Mouse (Mus musculus) forebrain, embryonic 11.5 days (tissue): ENCODE measurements around the gene Atat1. TPM values are rescaled to one million over a fixed set of nuclear protein-coding genes. Genes with fewer than 3 reads are reported as not detected.
"Not testable (repeated sequence)": the region's sequence is repeated elsewhere in the genome, so short reads cannot be mapped to it uniquely, and the experiment has no call there.

Experiments
- ATAC-seq: fragments of 200-750 bp; cut with Nextera tagmentation; replicated peaks from 2 replicates; pipeline ENCODE4 v1.8.0; 2017; ENCODE audit warnings: moderate TSS enrichment; ENCODE audit not compliant: low FRiP score
- DNase-seq: peaks from one replicate; pipeline ENCODE4 v3.0.0-alpha.2; 2017; ENCODE audit warnings: low spot score
- H3K27ac ChIP-seq: fragments of 300-500 bp; sonication (generic); 2 replicates; pipeline ENCODE4 v1.5.1; 2014; ENCODE audit warnings: low read depth, low read length
- H3K27me3 ChIP-seq: fragments of 300-500 bp; sonication (generic); 2 replicates; pipeline ENCODE4 v1.6.1; 2014; ENCODE audit warnings: mild to moderate bottlenecking, low read length, mixed read lengths; ENCODE audit not compliant: control insufficient read depth, insufficient read depth
- H3K36me3 ChIP-seq: fragments of 300-500 bp; sonication (generic); 2 replicates; pipeline ENCODE4 v1.6.1; 2014; ENCODE audit warnings: mild to moderate bottlenecking, low read length, moderate library complexity, mixed read lengths; ENCODE audit not compliant: control insufficient read depth, insufficient read depth
- H3K4me1 ChIP-seq: fragments of 300-500 bp; sonication (generic); replicated peaks from 2 replicates; pipeline ENCODE4 v1.6.1; 2014; ENCODE audit warnings: low read length, mixed read lengths; ENCODE audit not compliant: control insufficient read depth, insufficient read depth
- H3K4me2 ChIP-seq: fragments of 300-500 bp; sonication (generic); 2 replicates; pipeline ENCODE4 v1.6.1; 2014; ENCODE audit warnings: low read depth, mild to moderate bottlenecking, low read length, moderate library complexity, mixed read lengths; ENCODE audit not compliant: severe bottlenecking
- H3K4me3 ChIP-seq: fragments of 300-500 bp; sonication (generic); 2 replicates; pipeline ENCODE4 v1.5.1; 2014; ENCODE audit warnings: low read depth, low read length
- H3K9ac ChIP-seq: fragments of 300-500 bp; sonication (generic); 2 replicates; pipeline ENCODE4 v1.6.1; 2014; ENCODE audit warnings: low read length
- H3K9me3 ChIP-seq: fragments of 300-500 bp; sonication (generic); 2 replicates; pipeline ENCODE4 v1.6.1; 2016; ENCODE audit warnings: low read length, mixed read lengths; ENCODE audit not compliant: control insufficient read depth
- WGBS: fragments of 180-500 bp; shearing (Covaris S2); extraction: QIAGEN DNeasy Blood & Tissue Kit; methylation state at CpG from one replicate; pipeline ENCODE4 v1.1.7; 2014; 5-methylcytosine and 5-hydroxymethylcytosine counted together
- polyA plus RNA-seq: library from polyadenylated mRNA; unstranded; fragments of >200 nt; fragmentation: Nextera tagmentation; extraction: Ambion mirVana; gene quantifications from 2 replicates; pipeline ENCODE4 v1.2.1, GENCODE M21; 2014

Atat1 gene
- polyA plus RNA-seq: 213 and 224 TPM in 2 replicates

GRCm38 (mm10) chr17:35909919-35910369 is at the start of gene Atat1:
Atat1 (minus strand) TSS chr17:35910075.
- peak within 1 kb of the TSS; percentile 79 for H3K4me2 ChIP-seq
- WGBS: 3% methylated on average over 25 of the region's 25 CpGs
- no peaks in the 10 kb centered on the region for H3K9me3 ChIP-seq
- peak; percentile 91 for ATAC-seq
- H3K27ac ChIP-seq: peak within 1 kb of the TSS; percentile 68
- no peaks in the 10 kb centered on the region for H3K27me3 ChIP-seq
- peak within 1 kb of the TSS; percentile 78 for H3K9ac ChIP-seq
- peak; percentile 97 for DNase-seq
- peaks cover 2% of the 10 kb centered on the region; the same call in 1 of the 2 replicates for H3K36me3 ChIP-seq
- H3K4me1 ChIP-seq: peaks cover 5% of the 10 kb centered on the region; the same call in 1 of the 2 replicates
- H3K4me3 ChIP-seq: peak within 1 kb of the TSS; percentile 73

GRCm38 (mm10) chr17:35958533-35959223 is 48.8 kb upstream of the Atat1 start:
- ATAC-seq: no peak
- WGBS: 96% methylated on average over 15 of the region's 15 CpGs

GRCm38 (mm10) chr17:35954665-35955064 is 44.8 kb upstream of the Atat1 start:
- no peaks in the 10 kb centered on the region for H3K27me3 ChIP-seq
- no peaks in the 10 kb centered on the region for H3K4me1 ChIP-seq
- H3K4me3 ChIP-seq: no peak overlapping the region
- no peak overlapping the region for H3K27ac ChIP-seq
- H3K4me2 ChIP-seq: no peak overlapping the region
- no peak overlapping the region for H3K9ac ChIP-seq
- 81% methylated on average over 8 of the region's 8 CpGs for WGBS
- H3K36me3 ChIP-seq: peaks cover 22% of the 10 kb centered on the region
- ATAC-seq (no peak), DNase-seq (peak; percentile 33)
- no peaks in the 10 kb centered on the region for H3K9me3 ChIP-seq

More at GRCm38 (mm10) chr17:35958533-35959223, 48.8 kb upstream of the Atat1 start:
- Histone ChIP-seq H3K27me3 (no peaks in the 10 kb centered on the region), H3K4me3 (no peak overlapping the region), H3K9ac (no peak overlapping the region), H3K27ac (no peak overlapping the region), H3K9me3 (no peaks in the 10 kb centered on the region), H3K4me1 (no peaks in the 10 kb centered on the region), H3K36me3 (peaks cover 43% of the 10 kb centered on the region), H3K4me2 (no peak overlapping the region)
- peak; percentile 11 for DNase-seq

- DNase-seq, H3K27me3 ChIP-seq, H3K9ac ChIP-seq, ATAC-seq, H3K36me3 ChIP-seq, H3K4me2 ChIP-seq, H3K9me3 ChIP-seq, H3K4me1 ChIP-seq, H3K4me3 ChIP-seq, H3K27ac ChIP-seq: not testable (repeated sequence)
- WGBS: 78% methylated on average over 1 of the region's 3 CpGs
Observed at GRCm38 (mm10) chr17:35952559-35952958, 42.7 kb upstream of the Atat1 start.

- not testable (repeated sequence) for H3K36me3 ChIP-seq, H3K9me3 ChIP-seq, ATAC-seq, H3K4me2 ChIP-seq, H3K27ac ChIP-seq, H3K27me3 ChIP-seq, H3K9ac ChIP-seq, H3K4me3 ChIP-seq, DNase-seq, H3K4me1 ChIP-seq
Observed at GRCm38 (mm10) chr17:35950946-35951345, 41.1 kb upstream of the Atat1 start.

- Histone ChIP-seq H3K4me2 (no peak overlapping the region), H3K9ac (no peak overlapping the region), H3K27me3 (no peaks in the 10 kb centered on the region), H3K4me1 (no peaks in the 10 kb centered on the region), H3K4me3 (no peak overlapping the region), H3K27ac (no peak overlapping the region), H3K9me3 (no peaks in the 10 kb centered on the region), H3K36me3 (no peaks in the 10 kb centered on the region)
- 68% methylated on average over 1 of the region's 1 CpGs for WGBS
- DNase-seq: no peak
- no peak for ATAC-seq
Observed at GRCm38 (mm10) chr17:35939941-35940340, 30.1 kb upstream of the Atat1 start.

- 41% methylated on average over 2 of the region's 2 CpGs for WGBS
- ATAC-seq (no peak), DNase-seq (no peak)
- no peaks in the 10 kb centered on the region for H3K27me3 ChIP-seq
- H3K4me3 ChIP-seq: no peak overlapping the region
- H3K4me2 ChIP-seq: no peak overlapping the region
- no peaks in the 10 kb centered on the region for H3K36me3 ChIP-seq
- H3K4me1 ChIP-seq: no peaks in the 10 kb centered on the region
- H3K9me3 ChIP-seq: no peaks in the 10 kb centered on the region
- no peak overlapping the region for H3K27ac ChIP-seq
- H3K9ac ChIP-seq: no peak overlapping the region
Observed at GRCm38 (mm10) chr17:35939108-35939507, 29.2 kb upstream of the Atat1 start.

GRCm38 (mm10) chr17:35937700-35938348 is 27.9 kb upstream of the Atat1 start:
- no peak overlapping the region for H3K4me3 ChIP-seq
- no peaks in the 10 kb centered on the region for H3K36me3 ChIP-seq
- 53% methylated on average over 2 of the region's 2 CpGs for WGBS
- no peaks in the 10 kb centered on the region for H3K4me1 ChIP-seq
- no peak overlapping the region for H3K9ac ChIP-seq
- no peaks in the 10 kb centered on the region for H3K27me3 ChIP-seq
- no peak overlapping the region for H3K4me2 ChIP-seq
- no peak overlapping the region for H3K27ac ChIP-seq
- ATAC-seq (0 out of 2 replicates have a peak, but pooled peaks have one; percentile 36), DNase-seq (peak; percentile 77)
- H3K9me3 ChIP-seq: no peaks in the 10 kb centered on the region
